Mouse (Mus musculus): ENCODE data around the gene Slc35e1.

DNA sequence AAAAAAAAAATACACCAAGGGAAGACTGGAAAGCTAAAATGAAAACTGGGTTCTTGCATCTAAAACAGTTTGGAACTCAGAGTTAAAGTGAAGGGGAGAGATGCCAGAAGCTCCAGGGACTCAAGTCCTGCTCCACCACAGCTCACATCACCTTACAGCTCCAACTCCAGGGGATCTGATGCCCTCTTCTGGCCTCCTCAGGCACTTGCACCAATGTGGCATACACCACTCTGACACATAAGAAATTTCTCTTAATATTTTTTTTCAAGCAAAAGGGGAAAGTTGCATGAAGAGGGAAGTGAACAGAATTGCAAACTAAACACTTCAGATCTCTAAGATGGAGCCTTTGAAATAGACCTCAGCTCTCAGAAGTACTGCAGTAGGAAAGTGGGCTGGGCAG, 46.8 kb upstream of the Slc35e1 start:
- TF ChIP-seq CTCF (IDR thresholded peaks at IDR 0.05; ENCODE audit: insufficient read depth, low read depth, low read length) = no peak
- TF ChIP-seq POLR2A (IDR thresholded peaks at IDR 0.05; ENCODE audit: insufficient read depth, low read depth, low read length) = no peak
